Mouse (Mus musculus) monocyte, adult 2 months (primary cell): ENCODE results near the gene Ddx25.

ENCODE experiments used
- DNase-seq, 2 experiments: peaks; one replicate each; pipeline ENCODE4 v3.0.0; 2022; ENCODE audit warnings: low spot score in 2 of 2, low read depth in 1 of 2

Gene Ddx25

GRCm38 (mm10) chr9:35558257-35559008 lies at the start of gene Ddx25, which contains the start of gene Pus3:
TSS of gene Ddx25 (minus strand) at chr9:35558528.
TSS of gene Pus3 (plus strand) at chr9:35558595.
- DNase-seq = no peak

DNA sequence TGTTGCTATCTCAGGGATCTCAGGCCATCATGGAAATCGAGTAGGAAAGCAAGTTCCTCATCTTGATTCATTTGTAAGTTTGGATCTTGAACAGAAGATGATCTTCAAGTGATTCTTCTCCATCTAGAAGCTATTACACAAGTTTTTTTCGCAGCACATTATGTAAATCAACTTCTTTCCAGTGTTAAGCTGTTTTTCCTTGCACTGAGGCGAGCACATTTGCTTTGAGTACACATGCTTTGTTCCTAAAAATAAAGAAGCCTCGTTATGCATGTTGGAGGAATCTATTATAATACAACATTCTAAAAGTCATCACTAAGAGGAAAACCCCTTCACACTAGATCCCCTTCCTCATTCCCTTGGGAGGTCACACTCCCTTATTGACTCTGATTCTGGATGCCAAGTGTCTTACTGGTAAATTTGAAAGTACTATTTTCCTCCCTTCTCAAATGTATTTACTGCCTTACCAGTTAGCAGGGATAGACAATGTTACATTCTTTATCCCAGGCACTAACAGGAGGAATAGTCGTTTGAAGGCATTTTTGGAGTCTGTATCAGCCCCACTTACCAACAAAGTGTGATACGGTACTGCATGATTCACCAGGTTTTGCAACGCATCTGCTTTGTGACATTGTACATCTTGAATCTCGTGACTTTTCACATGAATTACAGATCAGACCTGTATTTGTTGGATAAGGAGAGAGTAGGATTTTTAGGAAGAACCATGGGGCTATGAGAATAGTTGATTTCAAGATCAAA lies 49.5 kb upstream of the Ddx25 start:
- no peak for DNase-seq

- DNase-seq = no peak
Observed at GRCm38 (mm10) chr9:35592903-35593302, 34.6 kb upstream of the Ddx25 start.

DNA sequence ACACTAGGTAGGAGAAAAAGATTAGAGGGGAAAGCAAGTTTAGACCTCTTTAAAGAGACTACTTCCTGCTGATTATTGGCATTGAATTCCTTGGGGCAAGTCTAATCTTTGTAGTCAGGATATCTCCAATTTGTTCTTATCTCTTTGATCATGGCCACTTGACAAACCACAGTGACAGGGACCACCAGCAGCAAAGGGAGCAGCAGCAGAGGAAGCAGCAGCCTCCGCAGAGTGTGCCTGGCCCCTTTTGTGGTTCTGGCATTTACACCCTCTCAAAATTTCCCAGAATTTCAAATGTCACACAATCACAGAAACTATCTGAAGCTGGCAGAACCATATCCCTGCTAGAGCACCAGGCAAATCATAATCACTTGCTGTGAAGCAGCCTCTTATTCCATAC lies 29.3 kb upstream of the Ddx25 start:
- DNase-seq = no peak

DNA sequence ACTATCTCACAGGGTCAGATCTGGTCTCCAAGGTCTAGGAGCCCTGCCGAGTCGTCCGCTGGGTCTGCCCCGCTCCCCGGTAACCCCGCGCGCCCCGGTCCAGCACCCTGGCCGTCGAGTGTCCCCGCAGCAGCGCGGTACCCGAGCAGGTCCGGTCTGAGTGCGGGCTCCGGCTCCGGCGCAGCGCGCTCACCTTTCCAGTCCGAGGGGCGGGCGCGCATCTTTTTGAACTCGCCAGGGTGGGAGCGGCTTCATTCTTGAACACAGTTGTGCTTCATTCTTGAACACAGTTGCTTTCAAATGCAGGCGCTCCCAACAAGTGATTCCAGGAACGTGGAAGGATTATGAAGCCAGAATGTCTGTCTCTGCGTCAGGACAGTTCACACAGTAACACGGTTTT lies 16.1 kb upstream of the Ddx25 start:
- no peak for DNase-seq

- no peak for DNase-seq
Observed at GRCm38 (mm10) chr9:35570663-35571062, 12.3 kb upstream of the Ddx25 start.

- peak; percentile 86 for DNase-seq
Observed at GRCm38 (mm10) chr9:35569571-35570534, 11.5 kb upstream of the Ddx25 start, which contains the start of the genes Pate2 and Hyls1. TSS of gene Pate2 (plus strand) at chr9:35570284. TSS of gene Hyls1 (minus strand) at chr9:35570398.

DNA sequence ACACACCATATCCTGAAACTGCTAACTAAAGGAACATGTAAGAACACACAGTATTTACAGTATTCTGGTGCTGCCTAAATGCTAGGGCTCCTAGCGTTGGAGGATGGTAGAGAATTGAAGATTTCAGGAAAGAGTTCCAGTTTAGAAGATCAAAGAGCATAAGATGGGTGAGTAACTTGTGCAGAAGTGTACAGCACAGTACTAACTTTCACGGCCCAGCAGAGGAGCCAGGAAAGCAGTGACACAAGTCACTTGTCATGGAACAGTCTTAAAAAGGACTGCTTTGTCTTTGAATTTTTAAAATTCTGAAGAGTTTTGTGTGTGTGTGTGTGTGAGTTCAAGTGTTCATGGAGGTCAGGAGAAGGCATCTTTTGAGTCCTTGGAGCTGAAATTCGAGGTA lies 9.7 kb upstream of the Ddx25 start:
- no peak for DNase-seq

- no peak for DNase-seq
Observed at GRCm38 (mm10) chr9:35564536-35565240, 6.4 kb upstream of the Ddx25 start.

GRCm38 (mm10) chr9:35561583-35561982 lies 3.3 kb upstream of the Ddx25 start:
- no peak for DNase-seq

- no peak for DNase-seq
Observed at GRCm38 (mm10) chr9:35561076-35561475, 2.7 kb upstream of the Ddx25 start.

- peak; percentile 23 to 34 for DNase-seq
Observed at GRCm38 (mm10) chr9:35559009-35559890, 922 bp upstream of the Ddx25 start.

DNA sequence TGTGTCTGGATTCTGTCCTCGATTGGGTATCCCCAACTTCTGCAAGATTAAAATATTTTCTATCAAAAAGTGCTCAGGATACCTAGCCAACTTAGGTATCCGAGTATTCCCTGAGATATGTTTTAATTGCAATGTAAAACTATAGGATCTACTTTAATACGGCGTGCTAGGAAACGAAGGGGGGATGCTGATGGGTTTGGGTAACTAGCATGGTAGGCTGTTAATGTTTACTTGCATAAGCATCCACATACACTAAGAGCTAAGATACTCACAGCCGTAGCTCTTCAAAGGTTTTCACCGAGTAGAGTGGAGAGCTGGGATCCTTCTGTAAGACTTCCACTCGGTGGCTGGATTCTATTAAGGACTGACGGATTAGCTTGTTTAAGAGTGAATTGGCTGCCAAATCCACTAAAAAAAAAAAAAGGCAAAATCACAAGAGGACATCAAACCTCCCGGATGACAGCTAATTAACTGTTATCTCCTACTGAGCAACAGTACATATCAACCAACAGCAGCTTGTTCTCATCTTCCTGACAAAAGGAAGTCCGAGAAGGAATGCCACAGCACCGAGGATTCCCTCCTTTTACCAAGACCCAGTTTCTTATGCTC lies 1.7 kb downstream of the Ddx25 start:
- no peak for DNase-seq

DNA sequence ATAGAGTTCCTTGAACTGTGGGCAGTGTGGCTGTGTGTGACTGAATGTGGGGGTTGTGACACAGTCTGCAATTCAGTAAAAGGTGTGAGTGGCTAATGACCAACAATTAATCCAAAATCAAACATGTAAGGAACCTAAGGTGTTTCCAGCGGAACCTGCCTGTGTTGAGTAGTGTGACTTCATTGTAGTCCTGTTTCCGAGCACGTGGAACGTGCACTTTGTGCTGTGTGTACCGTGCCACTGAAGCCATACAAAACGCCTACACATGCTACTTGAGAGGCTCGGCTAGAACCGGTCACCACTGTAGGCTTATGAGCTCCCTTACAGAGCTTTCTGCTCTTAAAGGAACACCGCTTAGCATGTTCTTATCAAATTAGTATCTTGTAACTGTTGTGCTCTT lies 9.9 kb downstream of the Ddx25 start:
- DNase-seq = no peak

GRCm38 (mm10) chr9:35546745-35547144 lies 11.6 kb downstream of the Ddx25 start:
- no peak for DNase-seq

- DNase-seq = no peak
Observed at GRCm38 (mm10) chr9:35545704-35546103, 12.6 kb downstream of the Ddx25 start.

DNA sequence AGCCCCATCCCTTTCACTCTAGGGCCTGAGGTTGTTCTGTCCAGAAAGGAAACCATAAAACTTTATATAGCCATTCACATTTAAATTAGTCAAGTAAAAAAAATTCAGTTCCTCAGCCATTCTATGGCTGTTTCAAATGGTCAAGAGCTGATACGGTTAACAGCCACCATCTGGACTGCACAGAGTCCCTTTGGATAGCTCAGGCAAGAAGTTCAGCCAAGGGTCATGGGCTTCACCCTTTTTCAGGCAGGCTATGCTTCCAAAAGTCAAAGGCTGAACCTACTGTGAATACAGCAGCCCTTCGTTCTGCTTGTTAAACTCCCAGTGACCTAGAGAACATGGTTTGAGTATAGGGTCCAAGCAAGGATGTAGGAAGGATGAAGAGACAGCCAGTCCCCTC lies 13.7 kb downstream of the Ddx25 start:
- DNase-seq = no peak

DNA sequence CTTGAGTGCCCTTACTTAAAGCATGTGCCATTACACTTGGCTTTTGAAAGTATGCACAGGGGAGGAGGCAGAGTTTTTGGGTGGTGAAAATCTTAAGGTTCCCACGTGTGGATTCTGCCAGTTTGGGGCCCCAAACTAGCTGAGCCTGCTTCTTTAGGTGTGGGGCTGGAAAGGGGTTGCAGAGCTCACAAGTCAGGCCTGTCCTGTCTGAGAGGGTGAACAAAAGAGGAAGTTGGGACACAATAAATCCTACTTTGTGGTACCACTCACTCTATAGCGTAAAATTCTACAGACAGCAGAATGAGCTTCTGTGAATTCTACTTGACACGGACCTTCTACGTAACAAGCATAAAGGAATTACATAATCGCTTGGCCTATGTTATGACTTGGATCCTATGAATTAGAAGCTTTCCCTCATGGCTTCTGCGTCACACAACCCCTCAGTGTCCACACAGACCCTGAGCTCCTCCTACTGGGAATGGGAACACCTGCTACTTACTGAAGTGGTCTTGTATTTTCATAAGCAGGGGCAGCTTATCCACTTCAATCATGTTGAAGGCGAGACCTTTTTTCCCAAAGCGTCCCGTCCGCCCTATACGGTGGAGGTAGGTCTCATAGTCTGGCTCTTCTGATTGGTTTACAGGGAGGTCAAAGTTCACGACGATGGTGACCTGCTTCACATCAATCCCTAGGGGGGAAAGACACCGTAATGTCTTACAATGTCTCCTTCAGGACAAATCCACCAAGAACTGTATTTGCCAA lies 15.0 kb downstream of the Ddx25 start:
- DNase-seq = no peak
